Mouse (Mus musculus) midbrain, embryonic 13.5 days (tissue): ENCODE data around the gene Rgcc. TPM values are rescaled to one million over a fixed set of nuclear protein-coding genes. Genes with fewer than 3 reads are reported as not detected.

ENCODE experiments used
- ATAC-seq: fragments of 200-750 bp; cut with Nextera tagmentation; 2 replicates; pipeline ENCODE4 v1.8.0; 2017; ENCODE audit warnings: mild to moderate bottlenecking, moderate TSS enrichment, moderate library complexity
- H3K27ac ChIP-seq: fragments of 300-500 bp; sonication (generic); 2 replicates; pipeline ENCODE4 v1.5.1; 2015; ENCODE audit warnings: inconsistent platforms, mild to moderate bottlenecking, moderate library complexity
- H3K27me3 ChIP-seq: fragments of 300-500 bp; sonication (generic); 2 replicates; pipeline ENCODE4 v1.6.1; 2015; ENCODE audit warnings: mild to moderate bottlenecking, inconsistent platforms
- H3K36me3 ChIP-seq: fragments of 300-500 bp; sonication (generic); 2 replicates; pipeline ENCODE4 v1.6.1; 2015; ENCODE audit warnings: mild to moderate bottlenecking, inconsistent platforms
- H3K4me1 ChIP-seq: fragments of 300-500 bp; sonication (generic); replicated peaks from 2 replicates; pipeline ENCODE4 v1.6.1; 2015; ENCODE audit warnings: inconsistent platforms
- H3K4me2 ChIP-seq: fragments of 300-500 bp; sonication (generic); replicated peaks from 2 replicates; pipeline ENCODE4 v1.6.1; 2015; ENCODE audit warnings: moderate library complexity, mild to moderate bottlenecking, inconsistent platforms
- H3K4me3 ChIP-seq: fragments of 300-500 bp; sonication (generic); replicated peaks from 2 replicates; pipeline ENCODE4 v1.5.1; 2015; ENCODE audit warnings: mild to moderate bottlenecking, inconsistent platforms
- H3K9ac ChIP-seq: fragments of 300-500 bp; sonication (generic); replicated peaks from 2 replicates; pipeline ENCODE4 v1.6.1; 2015; ENCODE audit warnings: mild to moderate bottlenecking, inconsistent platforms
- H3K9me3 ChIP-seq: fragments of 300-500 bp; sonication (generic); 2 replicates; pipeline ENCODE4 v1.6.1; 2016; ENCODE audit warnings: mild to moderate bottlenecking, inconsistent platforms
- WGBS: fragments of 180-500 bp; shearing (Covaris S2); methylation state at CpG from one replicate; pipeline ENCODE4 v1.1.7; 2015; 5-methylcytosine and 5-hydroxymethylcytosine counted together
- polyA plus RNA-seq: library from polyadenylated mRNA; unstranded; fragments of >200 nt; fragmentation: Nextera tagmentation; extraction: Ambion mirVana; gene quantifications from 2 replicates; pipeline ENCODE4 v1.2.1, GENCODE M21; 2015

Gene Rgcc
- polyA plus RNA-seq, 1 experiment from 2014 or later: 13.7 TPM

DNA sequence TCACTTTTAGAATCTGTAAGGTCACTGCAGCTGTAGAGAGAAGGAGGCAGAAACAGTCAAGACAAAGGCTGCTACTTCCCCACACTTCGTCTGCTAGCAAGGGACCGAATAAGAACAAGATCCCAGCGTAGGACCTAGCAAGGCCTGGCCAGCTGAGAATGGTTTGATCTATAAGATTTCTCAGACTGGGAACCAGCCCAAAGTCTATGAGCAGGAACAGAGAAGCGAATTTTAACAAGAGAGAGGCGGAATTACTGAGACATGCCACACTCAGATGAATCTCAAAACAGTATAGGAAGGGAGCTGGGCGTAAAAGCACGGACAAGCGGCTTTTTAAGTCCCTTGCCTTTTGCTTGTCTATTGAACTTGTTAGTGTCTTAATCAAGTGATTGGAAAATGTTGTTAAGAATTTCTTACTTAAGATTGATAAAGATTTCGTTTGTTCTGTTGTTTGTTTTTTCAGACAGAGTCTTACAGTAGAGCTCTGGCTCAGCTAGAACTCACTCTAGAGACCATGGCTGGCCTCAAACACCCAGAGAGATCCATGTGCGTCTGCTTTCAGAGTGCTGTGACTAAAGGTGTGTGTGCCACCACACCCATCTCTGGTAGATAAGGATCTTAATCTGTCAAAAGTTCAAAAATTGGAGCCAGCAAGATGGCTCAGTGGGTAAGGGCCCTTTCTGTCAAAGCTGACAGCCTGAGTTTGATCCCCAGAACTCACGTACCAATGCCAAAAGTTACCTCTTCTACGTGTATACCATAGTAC is 13.0 kb upstream of the Rgcc start:
- Histone ChIP-seq H3K9me3 (no peaks in the 10 kb centered on the region), H3K4me1 (0 out of 2 replicates have a peak, but pooled peaks cover 2% of the 10 kb centered on the region), H3K4me3 (no peak overlapping the region), H3K9ac (no peak overlapping the region), H3K4me2 (no peak overlapping the region), H3K27ac (no peak overlapping the region), H3K27me3 (peaks cover 6% of the 10 kb centered on the region; the same call in 1 of the 2 replicates), H3K36me3 (no peaks in the 10 kb centered on the region)
- no peak for ATAC-seq
- 81% methylated on average over 12 of the region's 12 CpGs for WGBS

DNA sequence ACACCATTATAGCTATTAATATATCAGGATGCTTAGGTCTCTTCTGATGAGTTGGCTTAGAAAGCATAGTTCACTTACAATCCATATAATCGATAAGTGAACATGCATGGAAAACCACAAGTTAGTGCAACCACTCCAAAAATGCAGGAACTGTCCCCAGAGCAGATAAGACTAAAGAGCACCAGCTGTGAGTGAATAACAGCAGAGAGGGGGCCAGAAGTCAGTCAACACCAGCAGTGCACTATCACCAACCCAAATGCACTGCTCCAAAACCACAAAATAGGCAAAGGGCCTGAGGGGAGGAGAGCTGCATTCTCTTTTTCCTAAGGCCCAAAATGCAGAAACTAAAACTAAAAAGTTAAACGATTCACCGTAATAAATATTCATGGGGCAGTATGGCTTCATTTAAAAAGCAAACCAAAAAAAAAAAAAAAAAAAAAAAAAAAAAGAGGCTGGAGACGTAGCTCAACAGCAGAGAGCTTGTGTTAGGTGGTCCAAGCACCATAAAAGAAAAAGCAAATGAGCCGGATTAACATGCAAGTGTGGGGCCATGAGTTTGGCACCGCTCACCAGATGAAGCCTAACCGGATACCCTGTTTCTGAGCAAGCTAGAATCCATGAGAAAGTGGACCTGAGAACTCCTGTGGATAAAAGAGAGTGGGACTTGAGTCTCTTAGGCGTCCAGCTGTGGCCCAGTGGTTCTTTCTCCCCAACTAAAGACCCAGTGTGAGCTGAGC is 12.2 kb upstream of the Rgcc start:
- Histone ChIP-seq H3K36me3 (no peaks in the 10 kb centered on the region), H3K4me3 (no peak overlapping the region), H3K9me3 (no peaks in the 10 kb centered on the region), H3K9ac (no peak overlapping the region), H3K27me3 (peaks cover 10% of the 10 kb centered on the region; the same call in 1 of the 2 replicates), H3K27ac (no peak overlapping the region), H3K4me2 (no peak overlapping the region), H3K4me1 (peaks cover 4% of the 10 kb centered on the region; the same call in 1 of the 2 replicates)
- 65% methylated on average over 8 of the region's 8 CpGs for WGBS
- ATAC-seq: no peak

DNA sequence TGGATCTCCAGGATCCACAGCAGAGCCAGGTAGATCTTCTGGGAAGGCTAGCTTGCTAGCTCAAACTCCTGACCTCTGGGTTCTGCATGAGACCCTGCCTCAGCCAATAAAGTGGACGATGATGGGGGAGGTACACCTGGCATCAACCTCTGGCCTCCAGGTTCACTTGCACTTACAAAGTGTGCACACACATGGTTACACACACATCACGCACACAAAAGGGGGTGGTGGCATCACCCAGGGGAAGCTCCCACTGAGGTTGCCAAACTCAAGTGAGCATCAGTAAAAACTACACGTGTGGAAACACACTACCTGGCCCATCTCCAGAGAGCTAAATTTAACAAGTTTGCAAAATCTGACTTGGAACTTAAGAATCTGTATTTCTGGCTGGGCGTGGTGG is 11.3 kb upstream of the Rgcc start:
- no peak overlapping the region for H3K27ac ChIP-seq
- H3K4me3 ChIP-seq: no peak overlapping the region
- H3K27me3 ChIP-seq: peaks cover 10% of the 10 kb centered on the region; the same call in 1 of the 2 replicates
- peaks cover 10% of the 10 kb centered on the region for H3K4me1 ChIP-seq
- no peaks in the 10 kb centered on the region for H3K9me3 ChIP-seq
- ATAC-seq: no peak
- no peak overlapping the region for H3K4me2 ChIP-seq
- 84% methylated on average over 4 of the region's 4 CpGs for whole genome bisulfite sequencing
- H3K9ac ChIP-seq: no peak overlapping the region
- no peaks in the 10 kb centered on the region for H3K36me3 ChIP-seq

DNA sequence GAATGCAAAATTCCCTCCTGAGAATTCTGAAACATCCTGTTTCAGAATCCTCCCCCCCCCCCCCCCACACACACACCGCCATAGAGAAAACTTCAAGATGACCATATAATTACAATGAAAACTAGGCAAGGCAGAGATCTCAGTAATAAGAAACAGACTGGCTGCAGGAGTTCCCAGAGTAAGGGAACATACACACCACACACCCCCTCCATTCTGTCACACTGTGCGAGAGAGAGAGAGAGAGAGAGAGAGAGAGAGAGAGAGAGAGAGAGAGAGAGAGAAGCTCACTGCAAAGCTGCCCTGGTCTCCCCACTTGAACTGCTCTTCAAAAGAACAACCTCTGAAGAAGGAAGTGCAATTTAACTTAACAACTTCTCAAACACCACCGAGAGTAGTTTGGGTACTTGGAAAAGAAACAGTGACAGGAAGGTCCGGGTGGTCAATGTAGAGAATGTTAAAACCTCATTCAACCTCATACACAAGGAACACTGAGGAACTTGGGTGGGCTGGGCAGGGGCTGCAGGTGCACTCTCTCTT is 10.5 kb upstream of the Rgcc start:
- ATAC-seq: no peak
- Histone ChIP-seq H3K9me3 (no peaks in the 10 kb centered on the region), H3K27me3 (peaks cover 10% of the 10 kb centered on the region; the same call in 1 of the 2 replicates), H3K36me3 (no peaks in the 10 kb centered on the region), H3K27ac (no peak overlapping the region), H3K4me3 (no peak overlapping the region), H3K9ac (no peak overlapping the region), H3K4me2 (no peak overlapping the region), H3K4me1 (peaks cover 10% of the 10 kb centered on the region)
- 58% methylated on average over 4 of the region's 4 CpGs for WGBS

DNA sequence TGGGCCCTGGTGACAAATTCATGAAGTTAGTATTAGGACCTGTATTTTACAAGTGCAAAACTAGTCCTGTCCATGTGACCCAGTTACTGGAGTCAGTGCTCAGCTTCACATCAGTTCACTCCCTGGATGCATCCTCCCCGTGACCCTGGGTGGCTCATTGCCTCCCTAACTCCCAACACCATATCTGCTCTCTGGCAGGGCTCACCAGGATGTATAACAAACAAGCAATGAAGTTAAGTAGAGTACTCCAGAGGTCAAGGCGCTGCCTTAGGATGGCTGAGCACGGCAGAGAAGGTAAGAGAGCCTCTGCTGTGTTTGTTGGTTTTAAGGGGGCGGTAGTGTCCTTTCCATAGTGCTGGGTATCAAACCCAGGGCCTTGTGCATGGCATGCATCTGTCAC is 7.7 kb upstream of the Rgcc start:
- H3K4me1 ChIP-seq: peaks cover 10% of the 10 kb centered on the region
- whole genome bisulfite sequencing: 57% methylated on average over 4 of the region's 4 CpGs
- no peak overlapping the region for H3K4me3 ChIP-seq
- H3K9me3 ChIP-seq: no peaks in the 10 kb centered on the region
- no peak overlapping the region for H3K9ac ChIP-seq
- no peak overlapping the region for H3K4me2 ChIP-seq
- ATAC-seq: no peak
- H3K27ac ChIP-seq: no peak overlapping the region
- H3K27me3 ChIP-seq: peaks cover 17% of the 10 kb centered on the region
- no peaks in the 10 kb centered on the region for H3K36me3 ChIP-seq

DNA sequence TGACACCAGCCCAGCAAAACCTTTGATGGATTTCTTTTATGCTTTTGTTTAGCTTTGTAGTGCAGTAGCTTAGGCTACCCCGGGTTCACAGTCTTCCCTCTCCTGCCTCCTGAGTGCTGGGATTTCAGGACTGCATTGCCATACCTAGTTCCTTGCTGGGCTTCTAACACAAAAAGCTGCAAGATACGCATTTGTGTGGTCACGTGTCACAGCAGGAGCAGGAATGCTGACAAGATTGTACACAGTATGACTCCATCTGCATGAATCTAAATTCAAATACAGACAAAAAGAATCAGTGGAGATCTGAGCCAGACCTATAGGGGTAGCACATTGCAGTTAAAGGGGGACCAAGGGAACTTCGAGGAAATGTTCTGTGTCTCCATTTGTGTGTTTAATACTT is 6.9 kb upstream of the Rgcc start:
- H3K4me1 ChIP-seq: peaks cover 8% of the 10 kb centered on the region
- 0 out of 2 replicates have a peak, but pooled peaks have one; percentile 34 for ATAC-seq
- no peaks in the 10 kb centered on the region for H3K36me3 ChIP-seq
- no peaks in the 10 kb centered on the region for H3K9me3 ChIP-seq
- no peak overlapping the region for H3K4me3 ChIP-seq
- H3K27ac ChIP-seq: no peak overlapping the region
- 4% methylated on average over 4 of the region's 4 CpGs for WGBS
- H3K4me2 ChIP-seq: no peak overlapping the region
- H3K9ac ChIP-seq: no peak overlapping the region
- H3K27me3 ChIP-seq: peaks cover 20% of the 10 kb centered on the region

DNA sequence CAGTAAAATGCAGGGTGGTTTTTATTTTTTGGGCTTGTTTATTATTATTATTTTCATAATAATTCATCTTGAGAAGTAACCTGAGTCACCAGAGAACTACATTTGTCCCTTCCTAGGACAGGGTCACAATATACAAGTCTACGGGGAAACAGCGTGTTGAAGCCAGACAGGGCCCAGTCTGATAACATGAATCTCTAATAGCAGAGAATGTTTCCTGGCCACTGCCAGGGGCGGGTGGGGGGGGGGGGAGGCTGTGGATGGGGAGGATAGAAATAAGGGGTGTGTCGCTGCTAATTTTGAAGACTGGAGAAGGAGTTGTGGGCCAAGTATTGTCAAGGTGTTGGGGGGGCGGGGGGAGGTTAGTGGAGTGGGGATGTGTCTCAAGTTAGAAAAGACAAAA is 6.5 kb upstream of the Rgcc start:
- no peak for ATAC-seq

DNA sequence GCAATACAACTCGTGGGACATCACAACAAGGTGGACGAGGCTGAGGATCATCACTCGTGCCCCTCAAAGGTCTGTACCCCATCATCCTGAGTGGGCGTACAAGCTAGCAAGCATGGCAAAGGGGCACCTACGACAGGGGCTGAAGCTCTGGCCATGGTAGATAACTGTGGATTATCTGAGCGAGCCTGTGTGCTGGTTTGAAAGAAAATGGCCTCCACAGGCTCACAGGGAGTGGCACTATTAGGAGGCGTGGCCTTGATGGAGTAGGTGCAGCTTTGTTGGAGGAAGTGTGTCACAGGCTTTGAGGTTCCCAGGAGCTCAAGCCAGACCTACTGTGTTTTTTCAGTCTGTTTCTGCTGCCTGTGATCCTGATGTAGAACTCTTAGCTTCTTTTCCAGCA is 5.7 kb upstream of the Rgcc start:
- no peak overlapping the region for H3K4me2 ChIP-seq
- no peak overlapping the region for H3K27ac ChIP-seq
- no peaks in the 10 kb centered on the region for H3K9me3 ChIP-seq
- peaks cover 8% of the 10 kb centered on the region for H3K4me1 ChIP-seq
- no peak for ATAC-seq
- no peaks in the 10 kb centered on the region for H3K36me3 ChIP-seq
- no peak overlapping the region for H3K9ac ChIP-seq
- peaks cover 33% of the 10 kb centered on the region for H3K27me3 ChIP-seq
- WGBS: 89% methylated on average over 7 of the region's 7 CpGs
- H3K4me3 ChIP-seq: no peak overlapping the region

More for the DNA sequence above, 6.5 kb upstream of the Rgcc start:
- Histone ChIP-seq H3K4me2 (no peak overlapping the region), H3K9ac (no peak overlapping the region), H3K36me3 (no peaks in the 10 kb centered on the region), H3K27ac (no peak overlapping the region), H3K9me3 (no peaks in the 10 kb centered on the region), H3K4me3 (no peak overlapping the region), H3K4me1 (peaks cover 8% of the 10 kb centered on the region), H3K27me3 (peaks cover 25% of the 10 kb centered on the region)
- WGBS: 41% methylated on average over 5 of the region's 5 CpGs

DNA sequence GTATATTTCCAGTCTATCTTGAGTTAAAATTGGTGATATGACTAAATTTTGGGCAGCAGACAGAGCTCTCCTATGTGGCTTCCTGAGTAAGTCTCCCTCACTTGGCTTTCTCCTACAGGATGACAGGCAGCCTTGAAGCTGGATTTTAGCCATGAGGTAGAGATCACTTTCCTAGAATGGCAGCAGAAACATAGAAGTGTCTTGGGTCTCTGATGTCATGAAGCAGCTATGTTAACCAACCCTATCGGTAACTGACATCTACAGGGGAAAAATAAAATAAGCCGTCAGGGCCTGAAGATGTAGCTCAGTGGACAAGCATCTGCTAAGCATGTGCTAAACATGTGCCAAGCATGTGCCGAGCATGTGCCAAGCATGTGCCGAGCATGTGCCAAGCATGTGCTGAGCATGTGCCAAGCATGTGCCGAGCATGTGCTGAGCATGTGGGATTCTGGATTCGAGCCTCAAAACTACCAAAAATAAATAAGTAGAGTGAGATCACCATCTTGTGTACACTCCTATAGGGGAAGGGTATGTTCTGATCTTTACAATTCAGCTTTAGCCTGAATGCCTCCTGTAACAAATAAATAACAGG is 3.5 kb upstream of the Rgcc start:
- no peak overlapping the region for H3K27ac ChIP-seq
- H3K4me2 ChIP-seq: no peak overlapping the region
- peaks cover 47% of the 10 kb centered on the region for H3K27me3 ChIP-seq
- no peak overlapping the region for H3K9ac ChIP-seq
- H3K4me3 ChIP-seq: no peak overlapping the region
- no peak for ATAC-seq
- no peaks in the 10 kb centered on the region for H3K9me3 ChIP-seq
- H3K4me1 ChIP-seq: peaks cover 21% of the 10 kb centered on the region
- no peaks in the 10 kb centered on the region for H3K36me3 ChIP-seq
- 93% methylated on average over 6 of the region's 6 CpGs for WGBS

DNA sequence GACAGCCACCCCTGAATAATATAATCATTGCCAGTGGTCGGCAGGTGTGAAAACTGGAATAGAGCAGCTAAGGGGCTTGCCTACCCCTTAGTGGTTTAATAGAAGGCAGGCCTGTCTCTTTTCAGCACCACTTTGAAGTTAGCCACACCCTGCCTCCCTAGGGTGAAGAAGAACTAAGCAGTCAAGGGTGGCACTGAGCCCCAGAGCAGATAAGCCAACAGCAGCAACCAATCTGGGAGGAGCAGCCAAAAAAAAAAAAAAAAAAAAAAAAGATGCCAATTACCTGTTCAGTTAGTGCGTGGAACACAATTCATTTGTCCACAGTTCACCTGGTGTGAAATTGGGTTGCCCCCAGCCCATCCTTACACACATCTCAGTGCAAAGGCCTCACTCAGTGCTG is 1.7 kb upstream of the Rgcc start:
- Histone ChIP-seq H3K4me2 (no peak overlapping the region), H3K4me3 (no peak overlapping the region), H3K4me1 (peaks cover 15% of the 10 kb centered on the region), H3K9ac (no peak overlapping the region), H3K36me3 (no peaks in the 10 kb centered on the region), H3K27ac (no peak overlapping the region), H3K9me3 (no peaks in the 10 kb centered on the region), H3K27me3 (peaks cover 55% of the 10 kb centered on the region)
- 86% methylated on average over 2 of the region's 2 CpGs for WGBS
- ATAC-seq: no peak

DNA sequence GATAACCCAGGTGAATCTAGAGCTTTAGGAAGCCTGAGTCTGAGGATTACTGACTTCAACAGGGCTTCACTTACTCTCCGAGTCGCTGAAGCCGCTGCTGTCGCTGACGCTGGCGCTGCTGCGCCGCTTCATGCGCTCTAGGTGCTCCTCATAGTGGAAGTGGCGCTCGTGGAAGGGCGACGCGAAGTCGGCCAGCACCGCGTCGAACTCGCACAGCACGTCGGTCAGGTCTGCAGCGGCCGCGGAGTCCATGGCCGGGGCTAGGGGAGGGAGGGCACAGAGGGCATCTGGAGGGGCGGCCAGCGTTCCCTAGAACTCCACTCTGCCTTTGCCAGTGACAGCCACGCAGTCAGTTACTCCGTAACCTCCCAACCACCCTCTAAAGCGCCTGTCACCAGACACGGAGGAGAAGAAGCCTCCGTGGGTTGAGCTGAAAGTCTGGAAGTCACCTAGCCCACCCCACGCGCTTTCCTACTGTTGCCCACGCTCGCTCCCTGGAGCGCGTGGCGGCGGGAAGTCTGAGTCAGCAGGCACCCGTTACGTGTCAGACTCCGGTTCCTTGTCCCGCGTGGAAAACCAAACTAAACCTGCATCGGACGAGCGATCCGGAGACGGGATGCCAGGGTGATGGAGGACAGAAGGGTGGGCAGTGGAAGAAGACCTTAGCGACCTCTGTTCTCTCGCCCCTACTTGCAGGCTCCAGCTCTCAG is 649 bp downstream of the Rgcc start:
- H3K9ac ChIP-seq: peak overlapping the region; percentile 63
- H3K4me2 ChIP-seq: peak overlapping the region; percentile 99
- H3K4me1 ChIP-seq: peaks cover 24% of the 10 kb centered on the region
- H3K36me3 ChIP-seq: no peaks in the 10 kb centered on the region
- H3K9me3 ChIP-seq: no peaks in the 10 kb centered on the region
- H3K27me3 ChIP-seq: peaks cover 57% of the 10 kb centered on the region
- peak overlapping the region; percentile 57 for H3K4me3 ChIP-seq
- no peak overlapping the region for H3K27ac ChIP-seq
- under 1% methylated on average over 52 of the region's 52 CpGs for WGBS
- ATAC-seq: peak; percentile 47
